Mouse (Mus musculus): ENCODE data around the gene Ppip5k2. TPM values are rescaled to one million over a fixed set of nuclear protein-coding genes. Genes with fewer than 3 reads are reported as not detected.

Gene Ppip5k2
- polyA plus RNA-seq, 1 experiment from 2014 or later: 54.9 TPM

DNA sequence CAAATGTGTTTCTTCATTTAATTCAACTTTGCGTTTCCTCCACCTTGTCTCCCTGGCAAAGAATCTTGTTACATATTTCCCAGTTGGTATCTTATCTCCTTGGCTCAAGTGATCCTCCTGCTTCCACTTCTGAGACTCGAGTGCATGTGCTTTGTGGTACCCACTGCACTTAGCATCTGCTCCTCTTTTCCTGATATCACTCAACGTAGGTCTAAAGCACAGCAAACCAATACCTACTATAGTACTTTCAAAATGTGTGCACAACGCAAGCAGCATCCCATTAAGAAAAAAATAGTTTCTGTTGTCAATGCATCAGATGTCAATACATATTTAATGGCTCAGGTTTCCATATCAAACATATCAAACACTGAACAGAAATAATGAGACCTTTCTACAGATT, 24.5 kb downstream of the Ppip5k2 start:
- Histone ChIP-seq H3K36me3 (ENCODE audit: control insufficient read depth, insufficient read depth, low read length) (peaks cover 4% of the 10 kb centered on the region), H3K27me3 (ENCODE audit: control insufficient read depth, insufficient read depth, low read length) (no peaks in the 10 kb centered on the region)
- no peak for ATAC-seq (ENCODE audit: insufficient read depth, low FRiP score, low TSS enrichment)

DNA sequence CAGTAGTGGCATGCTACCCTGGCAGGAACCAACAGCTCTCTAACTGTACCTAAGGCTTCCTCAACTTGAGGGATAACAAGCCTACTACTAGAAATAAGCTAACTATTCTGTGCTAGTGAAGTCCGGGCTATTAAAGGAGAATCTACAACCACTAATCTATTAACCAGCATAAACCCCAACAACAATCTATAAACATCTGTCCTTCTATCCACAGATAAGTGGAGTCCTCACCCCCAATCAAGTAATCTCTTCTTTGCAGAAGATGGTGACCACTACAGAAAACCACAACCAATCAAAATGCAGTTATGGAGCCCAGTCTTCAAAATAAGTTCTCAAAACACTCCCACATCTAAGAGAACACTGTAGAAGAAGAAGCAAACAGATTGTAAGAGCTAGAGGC, 27.1 kb downstream of the Ppip5k2 start:
- H3K9me3 ChIP-seq (ENCODE audit: control insufficient read depth, low read length): no peaks in the 10 kb centered on the region
- peaks cover 6% of the 10 kb centered on the region for H3K36me3 ChIP-seq (ENCODE audit: control insufficient read depth, insufficient read depth, low read length)

More for the DNA sequence above, 24.5 kb downstream of the Ppip5k2 start:
- Histone ChIP-seq H3K4me3 (ENCODE audit: low read depth, low read length) (no peak overlapping the region), H3K27ac (ENCODE audit: low read depth, low read length) (no peak overlapping the region), H3K9ac (ENCODE audit: low read length) (no peak overlapping the region), H3K4me2 (ENCODE audit: low read depth) (no peak overlapping the region), H3K9me3 (ENCODE audit: control insufficient read depth, low read length) (no peaks in the 10 kb centered on the region), H3K4me1 (ENCODE audit: control insufficient read depth, insufficient read depth, low read length) (no peaks in the 10 kb centered on the region)
- DNase-seq (ENCODE audit: low spot score): no peak
- 92% methylated on average over 4 of the region's 4 CpGs for WGBS

GRCm38 (mm10) chr1:97729339-97729738, 40.9 kb downstream of the Ppip5k2 start:
- 79% methylated on average over 1 of the region's 1 CpGs for WGBS
- Histone ChIP-seq H3K9me3 (ENCODE audit: control insufficient read depth, low read length) (no peaks in the 10 kb centered on the region), H3K4me3 (ENCODE audit: low read depth, low read length) (no peak overlapping the region), H3K27me3 (ENCODE audit: control insufficient read depth, insufficient read depth, low read length) (no peaks in the 10 kb centered on the region), H3K4me2 (ENCODE audit: low read depth) (no peak overlapping the region), H3K4me1 (ENCODE audit: control insufficient read depth, insufficient read depth, low read length) (no peaks in the 10 kb centered on the region), H3K36me3 (ENCODE audit: control insufficient read depth, insufficient read depth, low read length) (peaks cover 5% of the 10 kb centered on the region), H3K27ac (ENCODE audit: low read depth, low read length) (no peak overlapping the region), H3K9ac (ENCODE audit: low read length) (no peak overlapping the region)
- no peak for DNase-seq (ENCODE audit: low spot score)
- no peak for ATAC-seq (ENCODE audit: insufficient read depth, low FRiP score, low TSS enrichment)

More for the DNA sequence above, 27.1 kb downstream of the Ppip5k2 start:
- 97% methylated on average over 1 of the region's 1 CpGs for WGBS
- Histone ChIP-seq H3K4me2 (ENCODE audit: low read depth) (no peak overlapping the region), H3K9ac (ENCODE audit: low read length) (no peak overlapping the region), H3K4me1 (ENCODE audit: control insufficient read depth, insufficient read depth, low read length) (no peaks in the 10 kb centered on the region), H3K4me3 (ENCODE audit: low read depth, low read length) (no peak overlapping the region), H3K27me3 (ENCODE audit: control insufficient read depth, insufficient read depth, low read length) (no peaks in the 10 kb centered on the region), H3K27ac (ENCODE audit: low read depth, low read length) (no peak overlapping the region)
- DNase-seq (ENCODE audit: low spot score) (no peak), ATAC-seq (ENCODE audit: insufficient read depth, low FRiP score, low TSS enrichment) (no peak)

DNA sequence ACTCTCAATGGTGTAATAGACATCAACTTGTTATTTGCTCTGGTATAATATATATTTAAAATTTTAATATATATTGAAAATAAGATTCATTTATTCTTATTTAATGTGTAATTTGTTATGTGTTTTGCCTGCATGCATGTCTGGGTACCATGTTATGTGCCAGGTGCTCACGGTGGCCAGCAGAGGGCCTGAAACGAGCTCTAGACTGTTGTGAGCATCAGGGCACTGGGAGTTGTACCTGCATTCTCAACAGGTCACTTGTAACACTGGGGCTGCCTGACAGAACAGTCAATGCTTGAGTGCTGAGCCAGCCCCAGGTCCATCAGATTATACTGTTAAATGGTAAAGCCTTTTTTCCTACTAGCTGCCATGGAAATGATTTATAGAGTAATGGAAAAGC, 43.5 kb downstream of the Ppip5k2 start:
- no peak for DNase-seq (ENCODE audit: low spot score)

GRCm38 (mm10) chr1:97718440-97718839, 51.8 kb downstream of the Ppip5k2 start:
- no peak for DNase-seq (ENCODE audit: low spot score)
- H3K9ac ChIP-seq (ENCODE audit: low read length): no peak overlapping the region
- 91% methylated on average over 9 of the region's 9 CpGs for WGBS

More for the DNA sequence above, 43.5 kb downstream of the Ppip5k2 start:
- no peaks in the 10 kb centered on the region for H3K9me3 ChIP-seq (ENCODE audit: control insufficient read depth, low read length)
- H3K4me1 ChIP-seq (ENCODE audit: control insufficient read depth, insufficient read depth, low read length): no peaks in the 10 kb centered on the region
- no peak overlapping the region for H3K4me2 ChIP-seq (ENCODE audit: low read depth)
- H3K4me3 ChIP-seq (ENCODE audit: low read depth, low read length): no peak overlapping the region
- WGBS: 85% methylated on average over 2 of the region's 2 CpGs
- no peaks in the 10 kb centered on the region for H3K27me3 ChIP-seq (ENCODE audit: control insufficient read depth, insufficient read depth, low read length)
- H3K36me3 ChIP-seq (ENCODE audit: control insufficient read depth, insufficient read depth, low read length): peaks cover 5% of the 10 kb centered on the region
- no peak overlapping the region for H3K9ac ChIP-seq (ENCODE audit: low read length)
- H3K27ac ChIP-seq (ENCODE audit: low read depth, low read length): no peak overlapping the region
- ATAC-seq (ENCODE audit: insufficient read depth, low FRiP score, low TSS enrichment): no peak; the same call in 1 of the 2 replicates

GRCm38 (mm10) chr1:97714334-97714868, 55.8 kb downstream of the Ppip5k2 start:
- WGBS: 91% methylated on average over 11 of the region's 11 CpGs
- no peak overlapping the region for H3K9ac ChIP-seq (ENCODE audit: low read length)
- ATAC-seq (ENCODE audit: insufficient read depth, low FRiP score, low TSS enrichment) (no peak), DNase-seq (ENCODE audit: low spot score) (no peak)
- no peaks in the 10 kb centered on the region; the same call in 1 of the 2 replicates for H3K36me3 ChIP-seq (ENCODE audit: control insufficient read depth, insufficient read depth, low read length)
- no peaks in the 10 kb centered on the region for H3K27me3 ChIP-seq (ENCODE audit: control insufficient read depth, insufficient read depth, low read length)
- no peaks in the 10 kb centered on the region for H3K9me3 ChIP-seq (ENCODE audit: control insufficient read depth, low read length)
- H3K4me2 ChIP-seq (ENCODE audit: low read depth): no peak overlapping the region
- H3K4me1 ChIP-seq (ENCODE audit: control insufficient read depth, insufficient read depth, low read length): no peaks in the 10 kb centered on the region
- no peak overlapping the region for H3K27ac ChIP-seq (ENCODE audit: low read depth, low read length)
- H3K4me3 ChIP-seq (ENCODE audit: low read depth, low read length): no peak overlapping the region

More at GRCm38 (mm10) chr1:97718440-97718839, 51.8 kb downstream of the Ppip5k2 start:
- H3K4me3 ChIP-seq (ENCODE audit: low read depth, low read length): no peak overlapping the region
- no peak overlapping the region for H3K4me2 ChIP-seq (ENCODE audit: low read depth)
- no peak overlapping the region for H3K27ac ChIP-seq (ENCODE audit: low read depth, low read length)
- no peaks in the 10 kb centered on the region for H3K27me3 ChIP-seq (ENCODE audit: control insufficient read depth, insufficient read depth, low read length)
- no peaks in the 10 kb centered on the region for H3K9me3 ChIP-seq (ENCODE audit: control insufficient read depth, low read length)
- ATAC-seq (ENCODE audit: insufficient read depth, low FRiP score, low TSS enrichment): no peak
- H3K4me1 ChIP-seq (ENCODE audit: control insufficient read depth, insufficient read depth, low read length): no peaks in the 10 kb centered on the region
- H3K36me3 ChIP-seq (ENCODE audit: control insufficient read depth, insufficient read depth, low read length): no peaks in the 10 kb centered on the region; the same call in 1 of the 2 replicates

GRCm38 (mm10) chr1:97710520-97710919, 59.7 kb downstream of the Ppip5k2 start:
- WGBS: 89% methylated on average over 3 of the region's 3 CpGs
- Histone ChIP-seq H3K36me3 (ENCODE audit: control insufficient read depth, insufficient read depth, low read length) (no peaks in the 10 kb centered on the region; the same call in 1 of the 2 replicates), H3K9me3 (ENCODE audit: control insufficient read depth, low read length) (no peaks in the 10 kb centered on the region), H3K27ac (ENCODE audit: low read depth, low read length) (no peak overlapping the region), H3K9ac (ENCODE audit: low read length) (no peak overlapping the region), H3K4me1 (ENCODE audit: control insufficient read depth, insufficient read depth, low read length) (no peaks in the 10 kb centered on the region), H3K27me3 (ENCODE audit: control insufficient read depth, insufficient read depth, low read length) (no peaks in the 10 kb centered on the region), H3K4me2 (ENCODE audit: low read depth) (no peak overlapping the region), H3K4me3 (ENCODE audit: low read depth, low read length) (no peak overlapping the region)
- ATAC-seq (ENCODE audit: insufficient read depth, low FRiP score, low TSS enrichment) (no peak), DNase-seq (ENCODE audit: low spot score) (no peak)

DNA sequence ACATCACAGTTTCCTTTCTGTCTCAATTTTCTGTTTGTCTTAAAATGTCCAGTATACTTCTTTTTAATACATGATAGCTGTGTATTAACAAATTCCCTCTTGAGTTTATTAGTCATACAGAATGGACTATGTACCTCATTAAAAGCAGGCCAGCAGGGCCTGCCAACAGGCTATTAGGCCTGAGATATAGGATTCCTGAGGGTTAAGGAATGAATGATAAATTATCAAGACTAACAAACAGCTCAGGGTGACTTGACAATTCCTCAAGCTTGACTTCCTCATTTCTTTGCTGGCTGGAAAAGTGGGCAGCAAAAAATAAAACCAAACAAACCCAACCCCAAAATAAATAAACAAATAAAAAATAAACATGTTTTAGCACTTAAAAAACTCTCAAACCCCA, 64.8 kb downstream of the Ppip5k2 start:
- Histone ChIP-seq H3K9me3 (ENCODE audit: control insufficient read depth, low read length) (no peaks in the 10 kb centered on the region), H3K36me3 (ENCODE audit: control insufficient read depth, insufficient read depth, low read length) (no peaks in the 10 kb centered on the region), H3K9ac (ENCODE audit: low read length) (no peak overlapping the region), H3K4me1 (ENCODE audit: control insufficient read depth, insufficient read depth, low read length) (no peaks in the 10 kb centered on the region), H3K4me2 (ENCODE audit: low read depth) (no peak overlapping the region), H3K27me3 (ENCODE audit: control insufficient read depth, insufficient read depth, low read length) (no peaks in the 10 kb centered on the region), H3K4me3 (ENCODE audit: low read depth, low read length) (no peak overlapping the region), H3K27ac (ENCODE audit: low read depth, low read length) (no peak overlapping the region)
- ATAC-seq (ENCODE audit: insufficient read depth, low FRiP score, low TSS enrichment): no peak
- DNase-seq (ENCODE audit: low spot score): no peak

DNA sequence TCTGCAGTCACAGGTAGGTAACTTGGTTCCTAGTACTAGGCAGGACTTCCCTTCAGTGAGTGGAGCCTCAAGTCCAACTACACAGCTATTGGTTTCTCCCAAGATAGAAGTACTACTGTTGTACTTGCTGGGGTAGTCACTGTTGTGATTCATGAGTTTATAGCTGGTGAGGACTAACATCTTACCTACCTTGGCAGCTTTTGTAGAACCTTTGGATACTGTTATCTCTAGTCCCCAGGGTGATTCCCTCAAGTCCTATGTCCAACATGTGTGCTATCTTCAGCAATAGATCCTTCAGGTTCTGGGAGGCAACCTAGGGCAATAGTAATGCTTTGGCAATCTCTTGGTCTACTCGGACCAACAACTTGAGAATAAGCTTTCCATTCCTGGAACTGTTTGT, 65.6 kb downstream of the Ppip5k2 start:
- ATAC-seq (ENCODE audit: insufficient read depth, low FRiP score, low TSS enrichment) (no peak), DNase-seq (ENCODE audit: low spot score) (no peak)
- H3K4me1 ChIP-seq (ENCODE audit: control insufficient read depth, insufficient read depth, low read length): no peaks in the 10 kb centered on the region
- H3K27me3 ChIP-seq (ENCODE audit: control insufficient read depth, insufficient read depth, low read length): no peaks in the 10 kb centered on the region
- H3K4me3 ChIP-seq (ENCODE audit: low read depth, low read length): no peak overlapping the region
- H3K36me3 ChIP-seq (ENCODE audit: control insufficient read depth, insufficient read depth, low read length): no peaks in the 10 kb centered on the region
- no peak overlapping the region for H3K27ac ChIP-seq (ENCODE audit: low read depth, low read length)
- no peak overlapping the region for H3K4me2 ChIP-seq (ENCODE audit: low read depth)
- 86% methylated on average over 1 of the region's 1 CpGs for WGBS
- no peak overlapping the region for H3K9ac ChIP-seq (ENCODE audit: low read length)
- no peaks in the 10 kb centered on the region for H3K9me3 ChIP-seq (ENCODE audit: control insufficient read depth, low read length)

All from neural tube, embryonic 11.5 days (tissue).